9 mouse cellular contexts compared by ENCODE assay signal in the genomic region with DNA sequence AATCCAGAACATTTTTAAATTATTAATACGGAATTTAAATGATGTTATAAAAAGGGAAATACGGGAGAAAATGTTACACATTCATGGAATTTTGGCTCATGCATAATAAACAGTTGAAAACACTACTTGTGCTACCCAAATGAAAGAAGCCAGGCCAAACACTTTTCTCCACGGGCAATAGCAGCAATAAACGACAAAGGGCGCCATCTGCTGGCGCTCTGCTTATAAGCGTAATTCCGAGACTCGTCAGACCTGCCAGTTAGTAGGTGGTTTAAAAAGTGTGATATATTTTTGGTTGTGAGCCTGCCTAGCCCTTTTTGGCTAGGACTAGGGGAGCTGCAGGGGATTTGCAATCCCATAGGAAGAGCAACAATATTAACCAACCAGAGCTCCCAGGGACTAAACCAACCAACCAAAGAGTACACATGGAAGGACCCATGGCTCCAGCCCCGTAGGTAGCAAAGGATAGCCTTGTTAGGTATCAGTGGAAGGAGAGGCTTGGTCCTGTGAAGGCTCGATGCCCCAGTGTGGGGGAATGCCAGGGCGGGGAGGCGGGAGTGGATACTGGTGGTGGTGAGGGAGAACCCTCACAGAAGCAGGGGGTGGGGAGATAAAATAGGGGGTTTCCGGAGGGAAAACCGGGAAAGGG. TPM values are rescaled to one million over a fixed set of nuclear protein-coding genes. Genes with fewer than 3 reads are reported as not detected.
DNase-seq lines count a peak whose midpoint lies in the region; ATAC-seq and TF ChIP-seq lines count a peak whose summit lies in the region.
"Had no signal": no experiment of that assay in that cellular context is flagged by ENCODE, and none has a peak within 500 bp of the region (broad histone marks: within the 10 kb centered on the region; RNA-seq: fewer than 3 reads in every experiment).

No protein-coding gene starts in this region.

- no peaks in the 10 kb centered on the region for H3K36me3 ChIP-seq in heart, adult 2 months (ENCODE audit: control insufficient read depth, insufficient read depth, low read length)
- H3K36me3 ChIP-seq in heart, embryonic 10.5 days = no peaks in the 10 kb centered on the region
- no peaks in the 10 kb centered on the region for H3K36me3 ChIP-seq in midbrain, embryonic 16.5 days (ENCODE audit: control insufficient read depth, insufficient read depth, low read length)

- TF ChIP-seq EP300 in heart, adult 2 months (IDR thresholded peaks at IDR 0.05; ENCODE audit: insufficient read depth, low read depth, low read length) = 0 out of 2 replicates have a peak, but pooled peaks have one; percentile 45

- H3K9ac ChIP-seq in heart, adult 2 months (ENCODE audit: low read depth, low read length) = no peak overlapping the region
- no peak overlapping the region for H3K9ac ChIP-seq in midbrain, embryonic 16.5 days (ENCODE audit: low read depth, low read length)

- peak; percentile 79 for ATAC-seq in inflammation-experienced regulatory T-cells, adult 6 months
- peak; percentile 58; the same call in 1 of the 2 replicates for ATAC-seq in midbrain, embryonic 16.5 days

- H3K4me3 ChIP-seq in heart, adult 2 months = no peak overlapping the region
- H3K4me3 ChIP-seq in heart, embryonic 10.5 days = no peak overlapping the region
- H3K4me3 ChIP-seq in midbrain, embryonic 16.5 days (ENCODE audit: low read depth, low read length) = no peak overlapping the region
- H3K4me3 ChIP-seq: myocyte had no signal

- peak; percentile 87 for TF ChIP-seq CTCF in heart, adult 2 months (IDR thresholded peaks at IDR 0.05)

- H3K4me2 ChIP-seq in midbrain, embryonic 16.5 days (ENCODE audit: low read length) = no peak overlapping the region

- intact Hi-C loops in heart, adult 2 months (cut with DNase I) = loop anchor here (5.0 kb wide), 1 partner anchor 735 kb away; no protein-coding TSS in a partner anchor
- intact Hi-C loops in left cerebral cortex, postnatal 25 days (cut with DNase I) = loop anchor here (2.0 to 10.0 kb wide), 3 partner anchors 35 to 1247 kb away; no protein-coding TSS in a partner anchor

- DNase-seq in heart, adult 2 months = peak; percentile 58 to 73
- no peak for DNase-seq in heart, embryonic 10.5 days (ENCODE audit: low spot score)
- peak; percentile 55 for DNase-seq in cerebellum, adult 8-10 months
- DNase-seq in frontal cortex, postnatal 10 days (ENCODE audit: low spot score in 2 of 2) = peak; percentile 24 to 75
- DNase-seq in left cerebral cortex, postnatal 25 days (ENCODE audit: low spot score in 2 of 2) = peak; percentile 82 to 85
- peak; percentile 28 to 63 for DNase-seq in spleen, postnatal 14 days (ENCODE audit: low spot score in 2 of 2)

- no peaks in the 10 kb centered on the region for H3K9me3 ChIP-seq in heart, embryonic 10.5 days
- H3K9me3 ChIP-seq in midbrain, embryonic 16.5 days (replicated peaks; ENCODE audit: control insufficient read depth, low read length, poor library complexity, severe bottlenecking) = no peaks in the 10 kb centered on the region

- WGBS in heart, adult 2 months = 24% methylated on average over 15 of the region's 15 CpGs
- 26% methylated on average over 15 of the region's 15 CpGs for WGBS in heart, embryonic 10.5 days
- 29% methylated on average over 15 of the region's 15 CpGs for WGBS in midbrain, embryonic 16.5 days

- H3K4me1 ChIP-seq in heart, adult 2 months (ENCODE audit: control insufficient read depth, insufficient read depth, low read length) = no peaks in the 10 kb centered on the region
- H3K4me1 ChIP-seq in heart, embryonic 10.5 days = no peaks in the 10 kb centered on the region
- no peaks in the 10 kb centered on the region for H3K4me1 ChIP-seq in midbrain, embryonic 16.5 days (ENCODE audit: control insufficient read depth, insufficient read depth, low read length)

- no peak overlapping the region for H3K27ac ChIP-seq in heart, adult 2 months
- H3K27ac ChIP-seq in heart, embryonic 10.5 days = no peak overlapping the region
- no peak overlapping the region for H3K27ac ChIP-seq in midbrain, embryonic 16.5 days (ENCODE audit: low read length)

- TF ChIP-seq POLR2A in heart, adult 2 months (IDR thresholded peaks at IDR 0.05; ENCODE audit: insufficient read depth, low read depth, low read length) = no peak

- no peaks in the 10 kb centered on the region for H3K79me2 ChIP-seq in heart, adult 2 months (replicated peaks; ENCODE audit: control insufficient read depth, insufficient read depth, low read length)

- H3K27me3 ChIP-seq in heart, adult 2 months (ENCODE audit: control insufficient read depth, insufficient read depth, low read length) = no peaks in the 10 kb centered on the region
- no peaks in the 10 kb centered on the region for H3K27me3 ChIP-seq in heart, embryonic 10.5 days (ENCODE audit: insufficient read depth, poor library complexity, severe bottlenecking)
- no peaks in the 10 kb centered on the region; the same call in 1 of the 2 replicates for H3K27me3 ChIP-seq in midbrain, embryonic 16.5 days (ENCODE audit: control insufficient read depth, insufficient read depth, low read depth, low read length)

RNA-seq across cellular contexts. Expression of gene Lmo4, which starts 37.1 kb away (rescaled TPM):
- 10 to 100 TPM; 29.0 to 34.3 TPM for total RNA-seq in heart, adult 2 months (2021)
- polyA plus RNA-seq in heart, adult 2 months (2012; rRNA removed) = 33.8 and 49.4 TPM in 2 replicates
- polyA plus RNA-seq in heart, embryonic 10.5 days (2016; fragmentation: Nextera tagmentation; extraction: Ambion mirVana) = 35.8 and 42.4 TPM in 2 replicates
- polyA plus RNA-seq in inflammation-experienced regulatory T-cells, adult 6 months (2017; shearing (Covaris generic)) = 10 to 100 TPM in 2 of 3 experiments, 1 to 10 TPM in 1; 8.6 to 12.7 (median 10.9) TPM
- total RNA-seq in left cerebral cortex, postnatal 25 days (2021) = 100 to 1,000 TPM; 298 to 331 TPM
- 72.0 and 86.3 TPM in 2 replicates for polyA plus RNA-seq in midbrain, embryonic 16.5 days (2015; fragmentation: Nextera tagmentation; extraction: Ambion mirVana)
